Mouse (Mus musculus): ENCODE data around the gene Col27a1. TPM values are rescaled to one million over a fixed set of nuclear protein-coding genes. Genes with fewer than 3 reads are reported as not detected.

The Col27a1 gene
- polyA plus RNA-seq, 1 experiment from 2014 or later: 2.8 TPM

DNA sequence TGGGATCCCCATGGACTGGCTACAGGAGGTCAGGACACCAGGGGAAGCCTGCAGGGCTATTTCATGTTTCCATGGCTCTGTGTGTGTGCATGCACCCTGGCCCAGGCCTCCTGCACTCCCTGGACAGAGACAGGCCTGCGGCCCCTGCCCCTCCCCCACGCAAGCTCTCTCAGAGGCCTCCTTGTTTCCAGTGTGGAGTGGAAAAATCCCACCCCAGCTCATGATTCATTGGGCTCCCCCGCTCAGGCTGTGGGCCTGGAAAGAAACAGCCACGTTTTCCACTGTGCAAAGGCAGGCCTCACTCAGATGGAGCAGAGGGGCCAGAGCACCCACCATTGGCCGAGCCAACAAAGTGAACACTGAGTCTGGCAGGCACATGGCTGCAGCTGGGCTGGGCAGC lies 15.1 kb downstream of the Col27a1 start:
- no peak overlapping the region for H3K27ac ChIP-seq (ENCODE audit: low read depth)
- no peaks in the 10 kb centered on the region for H3K9me3 ChIP-seq (ENCODE audit: low read length)
- peaks cover 9% of the 10 kb centered on the region for H3K4me1 ChIP-seq (ENCODE audit: insufficient read depth)
- TF ChIP-seq CTCF (IDR thresholded peaks at IDR 0.05; ENCODE audit: low read depth): no peak
- no peak for TF ChIP-seq EP300 (IDR thresholded peaks at IDR 0.05; ENCODE audit: low read depth)
- H3K4me3 ChIP-seq (ENCODE audit: low read depth, low read length): no peak overlapping the region
- DNase-seq (no peak), ATAC-seq (no peak)
- no peaks in the 10 kb centered on the region for H3K36me3 ChIP-seq (replicated peaks; ENCODE audit: insufficient read depth, low read length)
- no peaks in the 10 kb centered on the region for H3K27me3 ChIP-seq (ENCODE audit: insufficient read depth, low read length)
- WGBS (ENCODE audit: insufficient replicate concordance): 69% methylated on average over 5 of the region's 5 CpGs
- H3K4me2 ChIP-seq (ENCODE audit: low read depth, low read length): no peak overlapping the region
- H3K9ac ChIP-seq (replicated peaks): no peak overlapping the region

GRCm38 (mm10) chr4:63229991-63230581 lies 16.3 kb downstream of the Col27a1 start:
- ATAC-seq: peak; percentile 54
- Histone ChIP-seq H3K36me3 (replicated peaks; ENCODE audit: insufficient read depth, low read length) (no peaks in the 10 kb centered on the region), H3K9ac (replicated peaks) (no peak overlapping the region), H3K27ac (ENCODE audit: low read depth) (no peak overlapping the region), H3K4me2 (ENCODE audit: low read depth, low read length) (no peak overlapping the region), H3K9me3 (ENCODE audit: low read length) (no peaks in the 10 kb centered on the region), H3K4me1 (ENCODE audit: insufficient read depth) (peaks cover 13% of the 10 kb centered on the region), H3K27me3 (ENCODE audit: insufficient read depth, low read length) (no peaks in the 10 kb centered on the region), H3K4me3 (ENCODE audit: low read depth, low read length) (no peak overlapping the region)
- TF ChIP-seq EP300 (IDR thresholded peaks at IDR 0.05; ENCODE audit: low read depth) (no peak), CTCF (IDR thresholded peaks at IDR 0.05; ENCODE audit: low read depth) (no peak)
- 88% methylated on average over 14 of the region's 14 CpGs for WGBS (ENCODE audit: insufficient replicate concordance)
- peak; percentile 40 for DNase-seq

DNA sequence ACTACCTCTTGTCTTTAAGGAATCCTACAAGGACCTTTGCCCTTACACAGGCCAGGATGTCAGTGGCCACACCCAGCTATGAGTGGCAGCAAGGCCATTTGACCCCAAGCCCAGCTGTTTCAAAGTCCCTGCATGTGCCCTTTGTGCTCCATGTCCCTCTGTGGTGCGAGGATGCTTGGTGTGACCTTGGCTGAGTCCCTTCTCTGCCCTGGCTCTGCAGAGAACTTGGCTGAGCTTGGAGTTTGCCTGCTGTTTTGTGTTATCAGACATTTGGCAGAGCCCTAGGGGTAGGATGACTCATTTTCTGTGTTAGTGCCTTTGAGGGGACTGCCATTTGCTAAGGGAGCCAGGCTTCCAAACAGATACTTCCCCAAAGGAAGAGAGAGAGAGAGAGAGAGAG lies 17.3 kb downstream of the Col27a1 start:
- no peak for DNase-seq
- Histone ChIP-seq H3K36me3 (replicated peaks; ENCODE audit: insufficient read depth, low read length) (no peaks in the 10 kb centered on the region), H3K4me2 (ENCODE audit: low read depth, low read length) (no peak overlapping the region), H3K27me3 (ENCODE audit: insufficient read depth, low read length) (no peaks in the 10 kb centered on the region), H3K9ac (replicated peaks) (no peak overlapping the region), H3K9me3 (ENCODE audit: low read length) (no peaks in the 10 kb centered on the region), H3K4me1 (ENCODE audit: insufficient read depth) (peaks cover 18% of the 10 kb centered on the region), H3K27ac (ENCODE audit: low read depth) (no peak overlapping the region), H3K4me3 (ENCODE audit: low read depth, low read length) (no peak overlapping the region)
- ATAC-seq: peak; percentile 34
- WGBS (ENCODE audit: insufficient replicate concordance): 50% methylated on average over 1 of the region's 1 CpGs
- no peak for TF ChIP-seq CTCF (IDR thresholded peaks at IDR 0.05; ENCODE audit: low read depth)

DNA sequence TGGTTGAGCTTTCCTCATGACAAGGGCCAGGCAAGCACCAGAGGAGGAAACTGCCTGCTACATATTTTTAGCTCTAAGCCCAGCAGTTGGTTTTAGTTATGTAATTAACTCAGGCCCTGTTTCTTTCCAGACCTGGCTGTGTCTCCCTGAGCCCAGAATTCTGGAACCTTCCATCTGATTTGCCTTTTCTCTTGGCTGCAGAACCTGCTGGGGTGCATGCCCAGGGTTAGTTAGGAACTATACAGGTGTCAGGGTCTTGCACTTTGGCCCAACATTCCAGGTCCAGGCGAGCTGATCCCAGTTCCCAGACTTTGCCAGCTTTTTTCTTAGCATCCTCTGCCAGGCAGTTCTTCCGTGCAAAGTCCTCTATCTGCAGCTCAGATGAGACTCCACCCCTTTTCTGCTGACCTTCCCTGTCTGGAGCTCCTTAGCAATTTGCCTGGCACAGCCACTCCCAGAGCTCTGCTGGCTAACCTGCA lies 18.8 kb downstream of the Col27a1 start:
- Histone ChIP-seq H3K36me3 (replicated peaks; ENCODE audit: insufficient read depth, low read length) (no peaks in the 10 kb centered on the region), H3K9me3 (ENCODE audit: low read length) (no peaks in the 10 kb centered on the region), H3K27ac (ENCODE audit: low read depth) (no peak overlapping the region), H3K4me3 (ENCODE audit: low read depth, low read length) (no peak overlapping the region), H3K4me2 (ENCODE audit: low read depth, low read length) (no peak overlapping the region), H3K27me3 (ENCODE audit: insufficient read depth, low read length) (no peaks in the 10 kb centered on the region), H3K4me1 (ENCODE audit: insufficient read depth) (peaks cover 28% of the 10 kb centered on the region), H3K9ac (replicated peaks) (no peak overlapping the region)
- WGBS (ENCODE audit: insufficient replicate concordance): 41% methylated on average over 2 of the region's 2 CpGs
- ATAC-seq (no peak), DNase-seq (no peak)
- TF ChIP-seq EP300 (IDR thresholded peaks at IDR 0.05; ENCODE audit: low read depth) (no peak), CTCF (IDR thresholded peaks at IDR 0.05; ENCODE audit: low read depth) (no peak)

DNA sequence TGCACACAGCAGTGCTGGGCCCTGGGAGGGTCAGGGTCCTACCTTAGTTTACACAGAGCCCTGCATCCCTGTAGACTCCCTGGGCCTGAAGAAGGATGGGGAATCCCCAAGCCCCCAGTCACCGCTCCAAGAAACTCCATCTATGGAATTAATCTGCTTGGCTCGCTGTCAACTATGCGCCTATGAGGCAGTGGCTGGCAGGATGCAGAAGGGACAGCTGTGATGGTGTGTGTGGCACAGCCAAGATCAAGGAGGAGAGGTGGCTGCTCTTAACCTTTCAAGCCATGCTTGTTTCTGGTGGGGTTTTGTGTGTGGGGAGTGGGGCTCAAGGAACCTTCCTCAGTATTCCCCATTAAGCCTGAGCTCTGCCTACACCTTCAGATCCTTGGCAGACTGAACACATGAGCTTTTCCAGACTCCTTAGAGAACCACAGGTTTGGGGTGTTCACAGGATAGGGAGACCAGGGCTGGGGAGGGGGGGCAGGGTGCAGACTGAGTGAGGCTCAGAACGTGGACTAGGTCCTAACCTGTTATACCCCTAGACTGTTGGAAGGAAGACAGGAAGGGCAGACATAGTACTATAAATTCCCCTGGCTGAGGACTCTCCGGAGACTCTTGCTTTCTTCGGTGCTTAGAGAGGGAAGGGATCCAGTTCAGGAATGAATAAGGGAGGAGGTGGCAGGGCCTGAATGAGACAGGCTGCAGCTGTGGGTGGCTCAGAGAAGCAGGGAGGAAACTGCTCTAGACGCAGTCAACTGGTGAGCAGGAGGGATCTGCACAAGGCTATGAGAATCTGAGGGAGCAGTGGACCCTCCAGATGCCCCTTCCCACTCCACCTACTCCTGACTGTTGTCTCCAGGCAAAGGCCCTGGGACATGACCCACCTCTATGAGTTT lies 20.0 kb downstream of the Col27a1 start:
- no peak overlapping the region for H3K4me2 ChIP-seq (ENCODE audit: low read depth, low read length)
- DNase-seq (no peak), ATAC-seq (no peak)
- WGBS (ENCODE audit: insufficient replicate concordance): 70% methylated on average over 7 of the region's 7 CpGs
- H3K4me3 ChIP-seq (ENCODE audit: low read depth, low read length): no peak overlapping the region
- H3K4me1 ChIP-seq (ENCODE audit: insufficient read depth): peaks cover 28% of the 10 kb centered on the region
- 0 out of 2 replicates have a peak overlapping the region, but pooled peaks have one; percentile 11 for H3K9ac ChIP-seq (replicated peaks)
- no peaks in the 10 kb centered on the region for H3K36me3 ChIP-seq (replicated peaks; ENCODE audit: insufficient read depth, low read length)
- H3K27ac ChIP-seq (ENCODE audit: low read depth): no peak overlapping the region
- no peaks in the 10 kb centered on the region for H3K9me3 ChIP-seq (ENCODE audit: low read length)
- no peak for TF ChIP-seq CTCF (IDR thresholded peaks at IDR 0.05; ENCODE audit: low read depth)
- H3K27me3 ChIP-seq (ENCODE audit: insufficient read depth, low read length): no peaks in the 10 kb centered on the region

DNA sequence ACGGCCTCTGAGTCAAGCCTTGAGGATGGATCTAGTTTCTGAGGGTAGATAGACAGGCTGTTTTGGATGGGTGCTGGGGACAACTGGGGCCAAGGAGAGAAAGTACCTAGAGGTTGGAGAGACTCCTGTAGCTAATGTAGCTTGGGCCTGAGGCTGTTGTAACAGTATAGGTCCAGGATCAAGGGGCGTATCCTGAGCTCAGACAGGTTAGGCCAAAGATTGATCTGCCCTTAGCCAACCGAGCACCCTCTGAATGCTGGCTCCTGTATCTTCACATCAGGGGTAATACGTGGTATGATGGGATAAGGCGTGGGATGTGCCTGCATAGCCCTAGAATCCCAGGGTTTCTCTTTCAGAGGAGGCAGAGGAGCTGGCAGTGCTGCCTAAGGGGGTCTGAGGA lies 21.0 kb downstream of the Col27a1 start:
- Histone ChIP-seq H3K36me3 (replicated peaks; ENCODE audit: insufficient read depth, low read length) (no peaks in the 10 kb centered on the region), H3K4me3 (ENCODE audit: low read depth, low read length) (no peak overlapping the region), H3K4me1 (ENCODE audit: insufficient read depth) (peaks cover 28% of the 10 kb centered on the region), H3K27ac (ENCODE audit: low read depth) (peak overlapping the region; percentile 75), H3K4me2 (ENCODE audit: low read depth, low read length) (no peak overlapping the region), H3K27me3 (ENCODE audit: insufficient read depth, low read length) (no peaks in the 10 kb centered on the region), H3K9me3 (ENCODE audit: low read length) (no peaks in the 10 kb centered on the region), H3K9ac (replicated peaks) (peak overlapping the region; percentile 11; the same call in 1 of the 2 replicates)
- no peak for DNase-seq
- TF ChIP-seq EP300 (IDR thresholded peaks at IDR 0.05; ENCODE audit: low read depth) (no peak), CTCF (IDR thresholded peaks at IDR 0.05; ENCODE audit: low read depth) (no peak)
- ATAC-seq: peak; percentile 65
- WGBS (ENCODE audit: insufficient replicate concordance): 69% methylated on average over 5 of the region's 5 CpGs

Measured in liver, postnatal 0 days (tissue).